Mouse (Mus musculus) small intestine, adult 2 months (tissue): ENCODE results near the gene Fnbp4. TPM values are rescaled to one million over a fixed set of nuclear protein-coding genes. Genes with fewer than 3 reads are reported as not detected.

ENCODE experiments used
- H3K27ac ChIP-seq: fragments of 200-500 bp; 2 replicates; pipeline ENCODE4 v1.5.1; 2012; ENCODE audit warnings: low read depth, low read length, control low read depth, inconsistent platforms; ENCODE audit not compliant: insufficient read depth
- H3K27me3 ChIP-seq: fragments of 200-500 bp; 2 replicates; pipeline ENCODE4 v1.6.1; 2012; ENCODE audit warnings: mild to moderate bottlenecking, moderate library complexity, low read length, inconsistent platforms; ENCODE audit not compliant: control insufficient read depth, insufficient read depth
- H3K36me3 ChIP-seq: fragments of 200-500 bp; 2 replicates; pipeline ENCODE4 v1.6.1; 2012; ENCODE audit warnings: mild to moderate bottlenecking, low read length, control low read depth, inconsistent platforms; ENCODE audit not compliant: control insufficient read depth, insufficient read depth
- H3K4me1 ChIP-seq: fragments of 200-500 bp; 2 replicates; pipeline ENCODE4 v1.6.1; 2012; ENCODE audit warnings: low read length, inconsistent platforms, mixed read lengths; ENCODE audit not compliant: control insufficient read depth, insufficient read depth, insufficient read length
- H3K4me3 ChIP-seq: fragments of 200-500 bp; 2 replicates; pipeline ENCODE4 v1.5.1; 2012; ENCODE audit warnings: low read depth, mild to moderate bottlenecking, control low read depth, inconsistent platforms, low read length, moderate library complexity
- CTCF ChIP-seq: fragments of 200-500 bp; IDR thresholded peaks from 2 replicates; pipeline ENCODE4 v1.5.1; 2012; ENCODE audit warnings: low read depth, mild to moderate bottlenecking, control low read depth, inconsistent platforms, low read length, moderate library complexity, mixed read lengths; ENCODE audit not compliant: insufficient replicate concordance, insufficient read length; ENCODE audit errors: extremely low read depth
- POLR2A ChIP-seq: fragments of 200-500 bp; IDR thresholded peaks from 2 replicates; pipeline ENCODE4 v1.6.1; 2012; ENCODE audit warnings: low read depth, mild to moderate bottlenecking, control low read depth, inconsistent platforms, low read length, moderate library complexity
- WGBS: fragments of 180-500 bp; shearing (Covaris S2); methylation state at CpG from one replicate; pipeline ENCODE4 v1.1.7; 2018; 5-methylcytosine and 5-hydroxymethylcytosine counted together
- polyA plus RNA-seq: library from polyadenylated mRNA; depleted of rRNA; stranded (reverse); fragments of >200 nt; gene quantifications from 2 replicates; pipeline ENCODE4 v1.2.3, GENCODE M21; 2012; rRNA removed

Fnbp4 gene
- polyA plus RNA-seq: 12.0 and 19.9 TPM in 2 replicates

DNA sequence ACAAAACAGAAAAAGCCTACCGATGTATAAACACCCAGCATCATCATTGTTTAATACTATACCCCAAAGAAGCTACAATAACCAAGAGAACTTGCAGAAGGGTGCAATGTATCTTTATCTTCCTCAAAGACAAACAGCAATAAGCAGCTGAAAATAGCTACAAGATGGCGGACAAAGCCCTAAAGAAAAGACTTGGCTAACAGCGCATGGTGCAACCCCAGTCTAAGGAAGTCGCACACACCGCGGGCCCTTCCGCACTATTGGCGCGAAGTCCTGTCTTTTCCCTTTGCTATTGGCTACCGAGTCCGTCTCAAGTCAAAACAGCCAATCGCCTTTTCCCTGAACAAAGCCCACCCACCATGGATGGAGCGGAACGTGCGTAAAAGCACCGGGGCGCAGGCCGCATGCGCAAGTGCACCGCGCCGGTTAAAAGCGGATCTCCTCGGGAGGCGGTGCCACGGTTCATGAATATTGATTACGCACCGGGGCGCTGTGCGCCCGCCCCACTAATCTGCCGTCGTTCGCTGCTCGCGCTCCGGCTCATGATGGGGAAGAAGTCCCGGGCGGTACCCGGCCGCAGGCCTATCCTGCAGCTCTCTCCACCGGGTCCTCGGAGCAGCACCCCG, at the start of gene Fnbp4:
Fnbp4 (plus strand) TSS at position 318 of the 626 bp plus-strand sequence.
- H3K27me3 ChIP-seq: no peaks in the 10 kb centered on the region
- peak within 1 kb of the TSS; percentile 82 for H3K4me3 ChIP-seq
- H3K27ac ChIP-seq: peak within 1 kb of the TSS; percentile 73
- H3K4me1 ChIP-seq: peaks cover 7% of the 10 kb centered on the region; the same call in 1 of the 2 replicates
- peaks cover 2% of the 10 kb centered on the region; the same call in 1 of the 2 replicates for H3K36me3 ChIP-seq
- under 1% methylated on average over 44 of the region's 44 CpGs for WGBS
- peak; percentile 90 for TF ChIP-seq POLR2A
- TF ChIP-seq CTCF: no peak

DNA sequence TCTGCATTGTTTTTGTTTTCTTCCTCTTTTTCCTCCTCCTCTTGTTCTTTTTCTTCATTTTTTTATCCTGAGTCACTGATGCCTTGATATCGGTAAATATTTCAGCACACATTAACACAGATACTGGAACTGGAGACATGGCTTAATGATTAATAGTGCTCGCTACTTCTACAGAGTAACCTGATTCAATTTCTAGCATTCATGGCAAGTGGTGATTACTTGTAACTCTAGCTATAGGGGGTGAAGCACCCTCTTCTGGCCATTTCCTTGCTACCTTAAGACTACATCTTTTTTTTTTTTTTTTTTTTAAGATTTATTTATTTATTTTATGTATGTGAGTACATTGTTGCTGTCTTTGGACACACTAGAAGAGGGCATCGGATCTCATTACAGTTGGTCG, 44.2 kb upstream of the Fnbp4 start:
- H3K27me3 ChIP-seq: no peaks in the 10 kb centered on the region
- H3K4me1 ChIP-seq: no peaks in the 10 kb centered on the region
- peaks cover 68% of the 10 kb centered on the region for H3K36me3 ChIP-seq
- H3K27ac ChIP-seq: no peak overlapping the region
- no peak for TF ChIP-seq CTCF
- TF ChIP-seq POLR2A: no peak
- H3K4me3 ChIP-seq: no peak overlapping the region
- WGBS: 70% methylated on average over 4 of the region's 4 CpGs

DNA sequence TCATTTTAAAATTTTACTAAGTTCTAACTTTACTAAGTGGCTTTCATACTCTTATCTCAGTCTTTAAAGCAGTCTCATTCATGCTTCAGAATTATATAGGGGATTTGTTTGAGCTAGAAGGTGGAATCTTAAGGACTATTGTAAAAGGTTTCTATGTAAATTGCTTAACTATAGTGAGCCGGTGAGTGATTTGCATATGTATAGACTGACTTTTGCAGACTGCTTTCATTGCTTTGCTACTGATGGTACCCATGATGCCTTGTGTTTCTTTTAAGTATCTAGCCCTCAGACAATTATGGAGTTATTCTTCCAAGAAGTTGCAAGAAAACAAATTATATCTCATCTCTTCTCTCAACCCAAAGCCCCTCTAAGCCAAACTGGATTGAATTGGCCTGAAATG, 36.6 kb upstream of the Fnbp4 start:
- Histone ChIP-seq H3K27me3 (no peaks in the 10 kb centered on the region), H3K27ac (no peak overlapping the region), H3K4me3 (no peak overlapping the region), H3K4me1 (no peaks in the 10 kb centered on the region), H3K36me3 (peaks cover 57% of the 10 kb centered on the region)
- no peak for TF ChIP-seq POLR2A
- no peak for TF ChIP-seq CTCF
- 95% methylated on average over 1 of the region's 1 CpGs for WGBS

- WGBS: 89% methylated on average over 7 of the region's 7 CpGs
- Histone ChIP-seq H3K36me3 (peaks cover 49% of the 10 kb centered on the region), H3K27me3 (no peaks in the 10 kb centered on the region), H3K4me3 (no peak overlapping the region), H3K4me1 (no peaks in the 10 kb centered on the region), H3K27ac (no peak overlapping the region)
- TF ChIP-seq POLR2A (no peak), CTCF (no peak)
Observed at GRCm38 (mm10) chr2:90715555-90716092, 29.5 kb upstream of the Fnbp4 start.

- WGBS: 93% methylated on average over 4 of the region's 4 CpGs
- TF ChIP-seq CTCF: no peak
- no peak for TF ChIP-seq POLR2A
- Histone ChIP-seq H3K36me3 (peaks cover 57% of the 10 kb centered on the region), H3K27me3 (no peaks in the 10 kb centered on the region), H3K27ac (no peak overlapping the region), H3K4me3 (no peak overlapping the region), H3K4me1 (no peaks in the 10 kb centered on the region)
Observed at GRCm38 (mm10) chr2:90717366-90717765, 27.8 kb upstream of the Fnbp4 start.

DNA sequence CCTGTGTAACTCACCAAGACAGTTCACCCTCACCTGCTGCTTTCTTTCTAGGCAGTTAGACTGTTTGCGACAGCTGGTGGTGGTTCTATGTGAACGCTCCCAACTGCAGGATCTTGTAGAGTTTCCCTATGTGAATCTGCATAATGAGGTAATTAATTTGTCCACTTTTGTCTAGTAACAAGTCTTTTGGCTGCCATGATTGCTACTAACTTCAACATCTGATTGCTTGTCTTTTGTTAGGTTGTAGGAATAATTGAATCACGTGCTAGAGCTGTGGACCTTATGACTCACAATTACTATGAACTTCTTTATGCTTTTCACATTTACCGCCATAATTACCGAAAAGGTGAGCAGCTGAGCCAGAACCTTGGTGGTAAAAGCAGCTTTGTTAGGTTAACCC, 27.2 kb upstream of the Fnbp4 start:
- Histone ChIP-seq H3K27ac (no peak overlapping the region), H3K4me1 (no peaks in the 10 kb centered on the region), H3K27me3 (no peaks in the 10 kb centered on the region), H3K36me3 (peaks cover 58% of the 10 kb centered on the region), H3K4me3 (no peak overlapping the region)
- TF ChIP-seq CTCF: no peak
- TF ChIP-seq POLR2A: no peak
- WGBS: 94% methylated on average over 5 of the region's 5 CpGs

DNA sequence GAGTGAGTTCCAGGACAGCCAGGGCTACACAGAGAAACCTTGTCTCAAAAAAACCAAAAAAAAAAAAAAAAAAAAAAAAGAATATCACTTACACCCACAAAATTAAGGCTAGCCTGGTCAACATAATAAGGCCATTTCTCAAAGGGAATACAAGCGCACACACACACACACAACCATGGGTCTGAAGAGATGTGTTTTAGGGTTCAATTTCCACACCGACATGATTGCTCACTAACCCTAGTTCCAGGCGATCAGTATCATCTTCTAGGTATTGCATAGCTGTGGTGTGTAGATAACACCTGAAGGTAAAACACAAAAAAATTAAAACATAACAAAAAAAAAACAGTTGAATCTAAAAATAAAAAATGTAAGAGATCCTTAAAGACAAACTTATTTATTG, 18.4 kb upstream of the Fnbp4 start:
- peaks cover 57% of the 10 kb centered on the region for H3K36me3 ChIP-seq
- no peak for TF ChIP-seq POLR2A
- TF ChIP-seq CTCF: no peak
- WGBS: 96% methylated on average over 3 of the region's 3 CpGs
- no peaks in the 10 kb centered on the region for H3K4me1 ChIP-seq
- H3K27ac ChIP-seq: no peak overlapping the region
- no peaks in the 10 kb centered on the region for H3K27me3 ChIP-seq
- H3K4me3 ChIP-seq: no peak overlapping the region
